Mouse (Mus musculus) macrophage (primary cell): ENCODE measurements around the gene Dvl2. TPM values are rescaled to one million over a fixed set of nuclear protein-coding genes. Genes with fewer than 3 reads are reported as not detected.

Experiments used
- H3K27ac ChIP-seq: fragments of 350-480 bp; formaldehyde crosslinking; 2 replicates; pipeline ENCODE4 v1.9.0; 2021
- H3K36me3 ChIP-seq: fragments of 350-480 bp; formaldehyde crosslinking; 2 replicates; pipeline ENCODE4 v1.9.0; 2021; ENCODE audit errors: inconsistent target
- H3K4me3 ChIP-seq: fragments of 350-480 bp; formaldehyde crosslinking; 2 replicates; pipeline ENCODE4 v1.9.0; 2021; ENCODE audit errors: inconsistent target
- H3K79me2 ChIP-seq: fragments of 350-480 bp; formaldehyde crosslinking; 2 replicates; pipeline ENCODE4 v1.9.0; 2021; ENCODE audit errors: inconsistent target
- WGBS: methylation state at CpG from one replicate; pipeline ENCODE4 v1.1.7; 2026; ENCODE audit warnings: inconsistent platforms; ENCODE audit not compliant: missing documents; 5-methylcytosine and 5-hydroxymethylcytosine counted together
- polyA plus RNA-seq: library from polyadenylated mRNA; stranded (reverse); fragments of 250-400 nt; gene quantifications from 3 replicates; pipeline ENCODE4 v1.2.4, GENCODE M21; 2018; ENCODE audit warnings: inconsistent platforms

Dvl2 gene
- polyA plus RNA-seq, 1 experiment from 2014 or later: 11.8 TPM

DNA sequence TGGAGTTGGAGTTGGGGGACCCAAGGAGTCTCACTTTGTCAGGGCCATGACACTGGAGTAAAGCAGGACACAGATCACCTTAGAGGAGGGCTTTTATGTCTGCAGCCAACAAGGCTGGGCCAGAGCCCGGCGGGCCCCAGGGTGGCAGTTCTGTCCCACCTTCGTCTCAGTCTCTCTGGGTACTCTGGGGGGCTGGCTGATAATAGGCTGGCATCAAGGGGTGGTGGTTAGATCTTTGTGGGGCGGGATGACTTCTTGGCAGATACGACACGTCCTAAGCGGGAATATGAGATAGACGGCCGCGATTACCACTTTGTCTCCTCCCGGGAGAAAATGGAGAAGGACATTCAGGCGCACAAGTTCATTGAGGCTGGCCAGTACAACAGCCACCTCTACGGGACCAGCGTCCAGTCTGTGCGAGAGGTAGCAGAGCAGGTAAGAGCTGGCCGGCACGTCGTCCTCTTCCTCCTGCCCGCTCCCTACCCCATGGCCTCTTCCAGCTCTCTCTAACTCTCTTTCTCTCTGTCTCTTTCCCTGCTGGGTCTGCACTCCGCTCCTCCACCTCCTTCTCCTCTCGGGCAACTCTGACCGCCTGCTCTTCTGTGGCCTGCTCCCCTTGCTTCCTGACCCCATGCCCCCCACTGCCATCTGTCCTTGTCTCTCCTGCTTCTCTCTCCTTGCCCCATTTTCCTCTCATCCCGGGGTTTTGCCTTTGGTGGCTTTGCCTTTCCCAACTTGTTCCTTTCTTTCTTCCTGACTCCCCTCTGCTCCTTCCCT, 42.1 kb downstream of the Dvl2 start:
- H3K36me3 ChIP-seq: no peaks in the 10 kb centered on the region
- 95% methylated on average over 19 of the region's 23 CpGs for WGBS

DNA sequence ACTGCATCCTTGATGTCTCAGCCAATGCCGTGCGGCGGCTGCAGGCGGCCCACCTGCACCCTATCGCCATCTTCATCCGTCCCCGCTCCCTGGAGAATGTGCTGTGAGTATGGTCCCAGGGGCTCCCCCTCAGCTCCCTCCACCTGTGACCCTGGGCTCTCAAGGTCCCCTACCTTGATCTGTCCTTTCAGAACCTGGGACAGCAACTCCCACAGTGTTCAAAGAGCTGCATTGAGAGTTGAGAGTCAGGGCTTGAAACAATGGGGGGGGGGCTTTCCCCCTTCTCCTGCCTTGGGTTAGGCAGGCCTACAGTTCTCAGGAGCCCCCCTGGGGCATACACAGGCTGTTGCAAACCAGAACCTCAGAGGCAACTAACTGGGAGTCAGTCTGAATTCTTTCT, 43.3 kb downstream of the Dvl2 start:
- 98% methylated on average over 7 of the region's 7 CpGs for WGBS
- Histone ChIP-seq H3K4me3 (no peak overlapping the region), H3K79me2 (no peaks in the 10 kb centered on the region), H3K27ac (no peak overlapping the region), H3K36me3 (no peaks in the 10 kb centered on the region)

More for the DNA sequence above, 42.1 kb downstream of the Dvl2 start:
- Histone ChIP-seq H3K79me2 (no peaks in the 10 kb centered on the region), H3K4me3 (no peak overlapping the region), H3K27ac (no peak overlapping the region)

GRCm38 (mm10) chr11:70045435-70045834, 45.0 kb downstream of the Dvl2 start:
- Histone ChIP-seq H3K4me3 (no peak overlapping the region), H3K36me3 (no peaks in the 10 kb centered on the region), H3K79me2 (no peaks in the 10 kb centered on the region), H3K27ac (no peak overlapping the region)
- WGBS: 81% methylated on average over 9 of the region's 9 CpGs

DNA sequence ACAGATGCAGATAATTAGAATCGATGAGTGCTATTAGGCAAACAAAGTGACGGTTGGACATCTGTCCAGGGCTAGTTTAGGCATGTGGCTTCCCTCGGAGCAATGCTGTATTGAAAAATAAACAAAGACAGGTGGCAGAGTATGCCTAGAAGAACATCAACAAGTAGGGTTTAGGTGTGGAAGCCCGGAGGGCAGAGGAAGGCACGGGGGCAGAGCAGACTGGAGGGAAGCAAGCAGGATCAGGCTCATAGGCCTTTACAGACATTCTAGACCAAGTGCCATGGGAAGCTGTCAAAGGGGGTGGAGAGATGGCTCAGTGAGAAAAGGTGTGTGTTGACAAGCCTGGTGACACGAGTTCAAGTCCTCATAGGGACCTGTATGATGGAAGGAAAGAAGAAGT, 49.0 kb downstream of the Dvl2 start:
- Histone ChIP-seq H3K36me3 (no peaks in the 10 kb centered on the region), H3K4me3 (no peak overlapping the region), H3K79me2 (no peaks in the 10 kb centered on the region), H3K27ac (no peak overlapping the region)
- WGBS: 70% methylated on average over 6 of the region's 6 CpGs

- H3K79me2 ChIP-seq: no peaks in the 10 kb centered on the region
- no peaks in the 10 kb centered on the region for H3K36me3 ChIP-seq
- no peak overlapping the region for H3K27ac ChIP-seq
- WGBS: 68% methylated on average over 10 of the region's 10 CpGs
- H3K4me3 ChIP-seq: no peak overlapping the region
These were observed 49.4 kb downstream of the Dvl2 start for GRCm38 (mm10) chr11:70049816-70050215.

GRCm38 (mm10) chr11:70053156-70053555, 52.8 kb downstream of the Dvl2 start:
- no peaks in the 10 kb centered on the region for H3K36me3 ChIP-seq
- H3K27ac ChIP-seq: no peak overlapping the region

GRCm38 (mm10) chr11:70053898-70054570, 53.6 kb downstream of the Dvl2 start, which contains the start of gene Asgr1:
TSS of gene Asgr1 (plus strand) at chr11:70054085.
- Histone ChIP-seq H3K79me2 (no peaks in the 10 kb centered on the region), H3K36me3 (no peaks in the 10 kb centered on the region), H3K4me3 (no peak within 1 kb of the TSS), H3K27ac (no peak within 1 kb of the TSS)
- WGBS: 95% methylated on average over 7 of the region's 10 CpGs

More at GRCm38 (mm10) chr11:70053156-70053555, 52.8 kb downstream of the Dvl2 start:
- Histone ChIP-seq H3K4me3 (no peak overlapping the region), H3K79me2 (no peaks in the 10 kb centered on the region)
- WGBS: 88% methylated on average over 7 of the region's 7 CpGs

GRCm38 (mm10) chr11:70055618-70056214, 55.3 kb downstream of the Dvl2 start:
- Histone ChIP-seq H3K27ac (no peak overlapping the region), H3K36me3 (no peaks in the 10 kb centered on the region), H3K4me3 (no peak overlapping the region), H3K79me2 (no peaks in the 10 kb centered on the region)
- 38% methylated on average over 18 of the region's 18 CpGs for WGBS

DNA sequence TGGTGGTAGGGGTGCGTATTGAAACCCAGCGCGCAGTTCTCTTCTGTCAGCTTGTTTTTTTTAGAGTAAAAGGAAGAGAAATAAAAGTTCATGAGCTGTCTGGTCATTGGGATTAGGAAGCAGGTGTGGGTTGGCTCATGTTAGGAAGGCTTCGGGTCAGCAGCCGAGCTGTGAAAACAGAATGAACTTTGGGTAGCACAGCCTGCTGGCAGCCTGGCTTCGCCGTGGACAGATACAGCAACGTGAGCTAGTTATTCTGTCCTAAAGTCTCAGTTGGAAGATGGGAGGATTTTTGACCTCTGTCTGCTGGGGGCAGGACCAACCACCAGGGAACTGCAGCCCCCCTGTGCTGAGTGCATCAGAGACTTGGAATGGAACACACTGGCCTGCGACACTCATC, 57.4 kb downstream of the Dvl2 start:
- H3K79me2 ChIP-seq: no peaks in the 10 kb centered on the region
- WGBS: 96% methylated on average over 7 of the region's 9 CpGs
- H3K4me3 ChIP-seq: no peak overlapping the region
- H3K27ac ChIP-seq: no peak overlapping the region
- no peaks in the 10 kb centered on the region for H3K36me3 ChIP-seq

GRCm38 (mm10) chr11:70059930-70060329, 59.5 kb downstream of the Dvl2 start:
- Histone ChIP-seq H3K79me2 (no peaks in the 10 kb centered on the region), H3K36me3 (no peaks in the 10 kb centered on the region), H3K27ac (no peak overlapping the region), H3K4me3 (no peak overlapping the region)
- WGBS: 93% methylated on average over 6 of the region's 6 CpGs

Other genes with a start within 250 kb of the Dvl2 start
- 63.4 to 133 TPM (median 79.6 TPM) in 3 replicates for gene Polr2a, start 242.0 kb upstream of the Dvl2 start, polyA plus RNA-seq
- not detected in 3 replicates for gene Slc35g3, start 238.6 kb upstream of the Dvl2 start, polyA plus RNA-seq
- 11.6 to 17.8 TPM (median 12.0 TPM) in 3 replicates for gene Zbtb4, start 234.7 kb upstream of the Dvl2 start, polyA plus RNA-seq
- gene Chrnb1, start 204.7 kb upstream of the Dvl2 start, polyA plus RNA-seq: not detected in 3 replicates
- 0.69 to 2.7 TPM (median 2.3 TPM) in 3 replicates for gene Fgf11, start 198.7 kb upstream of the Dvl2 start, polyA plus RNA-seq
- not detected in 3 replicates for gene Tmem102, start 195.0 kb upstream of the Dvl2 start, polyA plus RNA-seq
- not detected in 3 replicates for gene Gm39566, start 185.3 kb upstream of the Dvl2 start, polyA plus RNA-seq
- not detected in 3 replicates for gene Spem2, start 182.1 kb upstream of the Dvl2 start, polyA plus RNA-seq
- gene Spem1, start 178.4 kb upstream of the Dvl2 start, polyA plus RNA-seq: not detected in 3 replicates
- 0.80 to 2.1 TPM (median 1.0 TPM) in 3 replicates for gene Nlgn2, start 162.8 kb upstream of the Dvl2 start, polyA plus RNA-seq
- gene Tmem256, start 162.1 kb upstream of the Dvl2 start, polyA plus RNA-seq: 71.2 to 302 TPM (median 269 TPM) in 3 replicates
- gene Plscr3, start 154.2 kb upstream of the Dvl2 start, polyA plus RNA-seq: 23.8 to 38.1 TPM (median 36.6 TPM) in 3 replicates
- gene Tnk1, start 141.9 kb upstream of the Dvl2 start, polyA plus RNA-seq: not detected in 3 replicates
- gene Tmem95, start 122.6 kb upstream of the Dvl2 start, polyA plus RNA-seq: not detected in 3 replicates
- 4.3 to 5.6 TPM (median 5.5 TPM) in 3 replicates for gene Kctd11, start 119.2 kb upstream of the Dvl2 start, polyA plus RNA-seq
- 0.54 to 0.68 TPM (median 0.62 TPM) in 3 replicates for gene Acap1, start 105.1 kb upstream of the Dvl2 start, polyA plus RNA-seq
- not detected in 3 replicates for gene 2810408A11Rik, start 99.6 kb upstream of the Dvl2 start, polyA plus RNA-seq
- gene Neurl4, start 99.5 kb upstream of the Dvl2 start, polyA plus RNA-seq: 14.9 to 19.2 TPM (median 15.6 TPM) in 3 replicates
- gene Gps2, start 86.7 kb upstream of the Dvl2 start, polyA plus RNA-seq: 48.3 to 74.1 TPM (median 49.3 TPM) in 3 replicates
- gene Eif5a, start 78.6 kb upstream of the Dvl2 start, polyA plus RNA-seq: 339 to 874 TPM (median 348 TPM) in 3 replicates
- not detected in 3 replicates for gene Ybx2, start 64.8 kb upstream of the Dvl2 start, polyA plus RNA-seq
- gene Slc2a4, start 52.4 kb upstream of the Dvl2 start, polyA plus RNA-seq: 0.13 to 0.50 TPM in 2 of 3 replicates, not detected in the other
- gene Cldn7, start 35.8 kb upstream of the Dvl2 start, polyA plus RNA-seq: not detected in 3 replicates
- gene Ctdnep1, start 19.4 kb upstream of the Dvl2 start, polyA plus RNA-seq: 102 to 235 TPM (median 115 TPM) in 3 replicates
- 29.9 to 51.5 TPM (median 43.1 TPM) in 3 replicates for gene Elp5, start 18.1 kb upstream of the Dvl2 start, polyA plus RNA-seq
- gene Gabarap, start 9.5 kb upstream of the Dvl2 start, polyA plus RNA-seq: 791 to 1,264 TPM (median 1,032 TPM) in 3 replicates
- gene Phf23, start 4.8 kb upstream of the Dvl2 start, polyA plus RNA-seq: 62.4 to 122 TPM (median 77.3 TPM) in 3 replicates
- 31.8 to 39.7 TPM (median 37.2 TPM) in 3 replicates for gene Acadvl, start 14.8 kb downstream of the Dvl2 start, polyA plus RNA-seq
- 4.4 to 6.6 TPM (median 4.6 TPM) in 3 replicates for gene Dlg4, start 16.3 kb downstream of the Dvl2 start, polyA plus RNA-seq
- not detected in 3 replicates for gene Asgr1, start 53.5 kb downstream of the Dvl2 start, polyA plus RNA-seq
- 1.5 to 3.4 TPM in 2 of 3 replicates, not detected in the other for gene Asgr2, start 92.0 kb downstream of the Dvl2 start, polyA plus RNA-seq
- 1.6 to 5.1 TPM (median 3.1 TPM) in 3 replicates for gene Mgl2, start 129.7 kb downstream of the Dvl2 start, polyA plus RNA-seq
- gene Clec10a, start 155.6 kb downstream of the Dvl2 start, polyA plus RNA-seq: 10.4 to 103 TPM (median 37.8 TPM) in 3 replicates
- gene Slc16a11, start 212.2 kb downstream of the Dvl2 start, polyA plus RNA-seq: not detected in 3 replicates
- 7.4 to 12.5 TPM (median 10.7 TPM) in 3 replicates for gene Slc16a13, start 220.5 kb downstream of the Dvl2 start, polyA plus RNA-seq
- 0.14 TPM in 1 of 3 replicates, not detected in the others for gene Bcl6b, start 229.2 kb downstream of the Dvl2 start, polyA plus RNA-seq
- 55.0 to 61.6 TPM (median 59.2 TPM) in 3 replicates for gene 0610010K14Rik, start 237.3 kb downstream of the Dvl2 start, polyA plus RNA-seq
- 2.6 to 6.0 TPM (median 4.8 TPM) in 3 replicates for gene Gm21988, start 239.2 kb downstream of the Dvl2 start, polyA plus RNA-seq
- 534 to 573 TPM (median 562 TPM) in 3 replicates for gene Rnasek, start 239.2 kb downstream of the Dvl2 start, polyA plus RNA-seq